Mouse (Mus musculus) lung, postnatal 0 days (tissue): ENCODE measurements around the gene Gab1. TPM values are rescaled to one million over a fixed set of nuclear protein-coding genes. Genes with fewer than 3 reads are reported as not detected.

Source experiments
- ATAC-seq: fragments of 200-750 bp; cut with Nextera tagmentation; 2 replicates; pipeline ENCODE4 v1.8.0; 2017; ENCODE audit warnings: moderate library complexity
- DNase-seq: peaks from one replicate; pipeline ENCODE4 v3.0.0-alpha.2; 2016; ENCODE audit warnings: low spot score
- H3K27ac ChIP-seq: fragments of 300-500 bp; sonication (generic); 2 replicates; pipeline ENCODE4 v1.5.1; 2014; ENCODE audit warnings: antibody characterized with exemption, mild to moderate bottlenecking, low read length, mixed read lengths
- H3K27me3 ChIP-seq: fragments of 300-500 bp; sonication (generic); replicated peaks from 2 replicates; pipeline ENCODE4 v1.6.1; 2014; ENCODE audit warnings: low read length, mixed read lengths; ENCODE audit not compliant: insufficient read depth
- H3K36me3 ChIP-seq: fragments of 300-500 bp; sonication (generic); 2 replicates; pipeline ENCODE4 v1.6.1; 2014; ENCODE audit warnings: low read length, mixed read lengths; ENCODE audit not compliant: insufficient read depth
- H3K4me1 ChIP-seq: fragments of 300-500 bp; sonication (generic); 2 replicates; pipeline ENCODE4 v1.6.1; 2014; ENCODE audit warnings: antibody characterized with exemption, low read depth, low read length, mixed read lengths; ENCODE audit not compliant: insufficient read depth
- H3K4me2 ChIP-seq: fragments of 300-500 bp; sonication (generic); replicated peaks from 2 replicates; pipeline ENCODE4 v1.6.1; 2014; ENCODE audit warnings: low read depth, mild to moderate bottlenecking, low read length, moderate library complexity, mixed read lengths
- H3K4me3 ChIP-seq: fragments of 300-500 bp; sonication (generic); 2 replicates; pipeline ENCODE4 v1.5.1; 2014; ENCODE audit warnings: low read depth, low read length
- H3K9ac ChIP-seq: fragments of 300-500 bp; sonication (generic); replicated peaks from 2 replicates; pipeline ENCODE4 v1.6.1; 2014; ENCODE audit warnings: low read depth, mild to moderate bottlenecking
- H3K9me3 ChIP-seq: fragments of 300-500 bp; sonication (generic); 2 replicates; pipeline ENCODE4 v1.6.1; 2016; ENCODE audit warnings: low read length, mixed read lengths
- CTCF ChIP-seq: IDR thresholded peaks from 2 replicates; pipeline ENCODE4 v1.5.1; 2016; ENCODE audit warnings: antibody characterized with exemption, mild to moderate bottlenecking
- EP300 ChIP-seq: IDR thresholded peaks from 2 replicates; pipeline ENCODE4 v1.6.1; 2016; ENCODE audit warnings: antibody characterized with exemption, mild to moderate bottlenecking, control low read depth
- WGBS: fragments of 180-500 bp; shearing (Covaris S2); extraction: QIAGEN DNeasy Blood & Tissue Kit; methylation state at CpG from one replicate; pipeline ENCODE4 v1.1.7; 2014; 5-methylcytosine and 5-hydroxymethylcytosine counted together
- polyA plus RNA-seq: library from polyadenylated mRNA; unstranded; fragments of >200 nt; fragmentation: Nextera tagmentation; extraction: Ambion mirVana; gene quantifications from 2 replicates; pipeline ENCODE4 v1.2.1, GENCODE M21; 2015

Gab1 gene
- polyA plus RNA-seq, 1 experiment from 2014 or later, result 16.9 TPM

- H3K9ac ChIP-seq, result no peak overlapping the region
- H3K36me3 ChIP-seq, result no peaks in the 10 kb centered on the region
- no peak for ATAC-seq
- TF ChIP-seq CTCF (no peak), EP300 (no peak)
- peaks cover 3% of the 10 kb centered on the region; the same call in 1 of the 2 replicates for H3K4me1 ChIP-seq
- no peak for DNase-seq
- no peak overlapping the region for H3K4me2 ChIP-seq
- no peak overlapping the region for H3K27ac ChIP-seq
- H3K9me3 ChIP-seq, result no peaks in the 10 kb centered on the region
- no peak overlapping the region for H3K4me3 ChIP-seq
- H3K27me3 ChIP-seq, result no peaks in the 10 kb centered on the region
- WGBS, result 47% methylated on average over 12 of the region's 12 CpGs
Measured at GRCm38 (mm10) chr8:80821367-80822225, 58.7 kb downstream of the Gab1 start.

- H3K36me3 ChIP-seq, result no peaks in the 10 kb centered on the region
- DNase-seq (no peak), ATAC-seq (no peak; the same call in 1 of the 2 replicates)
- H3K9ac ChIP-seq, result no peak overlapping the region
- no peak overlapping the region for H3K4me2 ChIP-seq
- no peak overlapping the region for H3K4me3 ChIP-seq
- no peaks in the 10 kb centered on the region for H3K27me3 ChIP-seq
- no peaks in the 10 kb centered on the region for H3K9me3 ChIP-seq
- no peak for TF ChIP-seq EP300
- no peak for TF ChIP-seq CTCF
- no peak overlapping the region for H3K27ac ChIP-seq
- H3K4me1 ChIP-seq, result peaks cover 15% of the 10 kb centered on the region; the same call in 1 of the 2 replicates
- 57% methylated on average over 6 of the region's 6 CpGs for WGBS
Measured at GRCm38 (mm10) chr8:80818978-80819377, 61.3 kb downstream of the Gab1 start.

- Histone ChIP-seq H3K4me3 (no peak overlapping the region), H3K9me3 (no peaks in the 10 kb centered on the region), H3K9ac (no peak overlapping the region), H3K4me2 (no peak overlapping the region), H3K27ac (no peak overlapping the region), H3K27me3 (no peaks in the 10 kb centered on the region), H3K36me3 (no peaks in the 10 kb centered on the region), H3K4me1 (peaks cover 19% of the 10 kb centered on the region; the same call in 1 of the 2 replicates)
- TF ChIP-seq EP300 (no peak), CTCF (peak; percentile 42; the same call in 1 of the 2 replicates)
- DNase-seq (no peak), ATAC-seq (no peak)
- WGBS, result 61% methylated on average over 2 of the region's 2 CpGs
Measured at GRCm38 (mm10) chr8:80817065-80817464, 63.3 kb downstream of the Gab1 start.

- Histone ChIP-seq H3K9ac (no peak overlapping the region), H3K4me3 (no peak overlapping the region), H3K27ac (no peak overlapping the region), H3K4me1 (peaks cover 30% of the 10 kb centered on the region; the same call in 1 of the 2 replicates), H3K4me2 (no peak overlapping the region), H3K36me3 (no peaks in the 10 kb centered on the region), H3K9me3 (no peaks in the 10 kb centered on the region), H3K27me3 (no peaks in the 10 kb centered on the region)
- WGBS, result 44% methylated on average over 6 of the region's 6 CpGs
- no peak for ATAC-seq
- TF ChIP-seq CTCF (no peak), EP300 (no peak)
- peak; percentile 36 for DNase-seq
Measured at GRCm38 (mm10) chr8:80815179-80815578, 65.1 kb downstream of the Gab1 start.

- TF ChIP-seq EP300, result peak; percentile 30; the same call in 1 of the 2 replicates
- no peak for TF ChIP-seq CTCF
- H3K4me3 ChIP-seq, result no peak overlapping the region
- H3K9me3 ChIP-seq, result no peaks in the 10 kb centered on the region
- no peak overlapping the region for H3K4me2 ChIP-seq
- DNase-seq (no peak), ATAC-seq (peak; percentile 75)
- 26% methylated on average over 13 of the region's 13 CpGs for WGBS
- H3K27me3 ChIP-seq, result no peaks in the 10 kb centered on the region
- H3K27ac ChIP-seq, result no peak overlapping the region; the same call in 1 of the 2 replicates
- peaks cover 30% of the 10 kb centered on the region; the same call in 1 of the 2 replicates for H3K4me1 ChIP-seq
- H3K9ac ChIP-seq, result no peak overlapping the region
- H3K36me3 ChIP-seq, result no peaks in the 10 kb centered on the region
Measured at GRCm38 (mm10) chr8:80814087-80814791, 66.1 kb downstream of the Gab1 start.

GRCm38 (mm10) chr8:80813439-80813838 is 66.9 kb downstream of the Gab1 start:
- no peak overlapping the region for H3K9ac ChIP-seq
- WGBS, result 79% methylated on average over 5 of the region's 5 CpGs
- DNase-seq (peak; percentile 73), ATAC-seq (peak; percentile 40; the same call in 1 of the 2 replicates)
- peaks cover 32% of the 10 kb centered on the region for H3K4me1 ChIP-seq
- H3K4me2 ChIP-seq, result no peak overlapping the region
- no peak overlapping the region for H3K27ac ChIP-seq
- TF ChIP-seq EP300 (no peak), CTCF (peak; percentile 77)
- no peaks in the 10 kb centered on the region for H3K9me3 ChIP-seq
- H3K36me3 ChIP-seq, result no peaks in the 10 kb centered on the region
- H3K4me3 ChIP-seq, result no peak overlapping the region
- no peaks in the 10 kb centered on the region for H3K27me3 ChIP-seq
